Mouse (Mus musculus): Measurements from ENCODE around the gene Olfr133. TPM values are rescaled to one million over a fixed set of nuclear protein-coding genes. Genes with fewer than 3 reads are reported as not detected.

Gene Olfr133
- not detected in 2 replicates for polyA plus RNA-seq (2021; fragmentation: Nextera tagmentation)
- long read RNA-seq, experiment 1, result 0 reads
- long read RNA-seq, experiment 2, result 0 reads

DNA sequence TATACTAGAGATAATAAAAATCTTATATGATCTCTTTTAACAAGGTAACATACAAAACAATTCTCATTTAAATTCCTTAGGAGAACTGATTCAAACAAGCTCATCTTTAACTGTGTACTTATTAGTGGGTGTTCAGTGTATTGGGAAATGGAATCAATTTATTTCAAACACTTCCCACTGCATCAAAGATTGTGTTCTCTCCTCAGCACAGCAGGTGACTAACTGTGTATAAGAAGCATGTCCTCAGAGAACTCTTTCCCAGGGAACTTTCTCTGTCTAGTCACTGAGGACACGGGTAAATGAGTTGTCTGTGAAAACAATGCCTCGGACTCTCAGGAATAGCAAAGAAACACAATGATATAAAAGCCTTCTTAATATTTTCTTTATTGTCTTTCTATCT lies at the start of gene Olfr133:
TSS of gene Olfr133 (plus strand) at position 301 of the 400 bp plus-strand sequence.

DNA sequence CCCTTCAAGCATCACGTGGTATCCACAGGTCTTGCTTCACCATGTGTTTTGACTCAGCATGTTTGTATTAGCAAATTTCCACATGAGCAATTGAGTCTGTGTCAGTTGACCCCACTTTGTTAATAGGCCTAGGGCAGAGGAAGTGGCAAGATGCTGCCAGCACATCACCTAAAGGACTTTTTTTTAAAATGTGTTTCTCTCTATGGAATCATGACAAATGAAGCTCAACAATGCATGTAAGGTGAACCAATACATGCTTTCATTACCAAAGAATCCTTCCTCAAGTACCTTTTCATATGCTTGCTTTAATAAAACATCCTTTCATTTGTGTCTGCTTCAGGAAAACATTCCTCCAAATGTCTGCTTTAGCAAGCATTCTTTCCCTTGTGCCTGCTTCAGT lies 10.7 kb upstream of the Olfr133 start, which contains the start of gene Olfr132:
TSS of gene Olfr132 (minus strand) at position 101 of the 400 bp plus-strand sequence.

DNA sequence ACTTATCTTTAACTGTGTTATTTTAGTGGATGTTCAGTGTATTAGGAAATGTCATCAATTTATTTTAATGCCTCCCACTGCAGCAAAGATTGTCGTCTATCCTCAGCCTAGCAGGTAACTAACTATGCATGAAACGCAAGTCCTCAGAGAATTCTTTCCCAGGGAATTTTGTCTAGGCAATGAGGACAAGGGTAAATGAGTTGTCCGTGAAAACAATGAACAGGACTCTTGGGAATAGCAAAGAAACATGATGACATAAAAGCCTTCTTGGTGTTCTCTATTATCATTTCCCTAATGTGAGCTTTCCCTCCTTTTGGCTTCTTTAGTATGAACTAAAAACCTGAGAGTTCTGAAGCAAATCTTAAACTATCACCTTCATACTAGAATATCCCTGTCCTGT lies 26.0 kb downstream of the Olfr133 start, which contains the start of gene Olfr134:
TSS of gene Olfr134 (plus strand) at position 301 of the 400 bp plus-strand sequence.

Other genes starting within 250 kb of the Olfr133 start
- not detected in 2 replicates for gene Olfr127, start 244.8 kb upstream of the Olfr133 start, polyA plus RNA-seq (2021; fragmentation: Nextera tagmentation)
- not detected in 2 replicates for gene Olfr128, start 224.7 kb upstream of the Olfr133 start, polyA plus RNA-seq (2021; fragmentation: Nextera tagmentation)
- not detected in 2 replicates for gene Olfr761, start 192.2 kb upstream of the Olfr133 start, polyA plus RNA-seq (2021; fragmentation: Nextera tagmentation)
- gene Olfr129, start 85.2 kb upstream of the Olfr133 start, polyA plus RNA-seq (2021; fragmentation: Nextera tagmentation), result not detected in 2 replicates
- not detected in 2 replicates for gene Olfr130, start 81.4 kb upstream of the Olfr133 start, polyA plus RNA-seq (2021; fragmentation: Nextera tagmentation)
- not detected in 2 replicates for gene Olfr131, start 56.6 kb upstream of the Olfr133 start, polyA plus RNA-seq (2021; fragmentation: Nextera tagmentation)
- not detected in 2 replicates for gene Olfr132, start 10.8 kb upstream of the Olfr133 start, polyA plus RNA-seq (2021; fragmentation: Nextera tagmentation)
- gene Olfr134, start 26.1 kb downstream of the Olfr133 start, polyA plus RNA-seq (2021; fragmentation: Nextera tagmentation), result not detected in 2 replicates
- gene Olfr135, start 59.1 kb downstream of the Olfr133 start, polyA plus RNA-seq (2021; fragmentation: Nextera tagmentation), result not detected in 2 replicates
- gene Olfr138, start 115.8 kb downstream of the Olfr133 start, polyA plus RNA-seq (2021; fragmentation: Nextera tagmentation), result not detected in 2 replicates
- gene Olfr137, start 162.3 kb downstream of the Olfr133 start, polyA plus RNA-seq (2021; fragmentation: Nextera tagmentation), result not detected in 2 replicates
- gene Olfr136, start 184.6 kb downstream of the Olfr133 start, polyA plus RNA-seq (2021; fragmentation: Nextera tagmentation), result not detected in 2 replicates

Data from left cerebral cortex, adult 6 months (tissue).